Mouse (Mus musculus): ENCODE measurements around the gene Npm3. TPM values are rescaled to one million over a fixed set of nuclear protein-coding genes. Genes with fewer than 3 reads are reported as not detected.

Npm3 gene
- polyA plus RNA-seq, 1 experiment = 56.0 TPM

- 52% methylated on average over 16 of the region's 16 CpGs for WGBS
- no peak overlapping the region for H3K4me3 ChIP-seq (replicated peaks; ENCODE audit: control insufficient read depth, low read depth, low read length)
- no peak overlapping the region for H3K27ac ChIP-seq (ENCODE audit: control insufficient read depth, insufficient read depth, low read depth, low read length, poor library complexity)
- no peaks in the 10 kb centered on the region for H3K4me1 ChIP-seq (ENCODE audit: control insufficient read depth, insufficient read depth, low read length)
- TF ChIP-seq POLR2A (IDR thresholded peaks at IDR 0.05; ENCODE audit: borderline replicate concordance, control insufficient read depth, low read depth, low read length) (no peak), CTCF (IDR thresholded peaks at IDR 0.05; ENCODE audit: control insufficient read depth, insufficient read depth, low read length) (no peak)
Measured at GRCm38 (mm10) chr19:45717493-45718220, 31.7 kb downstream of the Npm3 start.

DNA sequence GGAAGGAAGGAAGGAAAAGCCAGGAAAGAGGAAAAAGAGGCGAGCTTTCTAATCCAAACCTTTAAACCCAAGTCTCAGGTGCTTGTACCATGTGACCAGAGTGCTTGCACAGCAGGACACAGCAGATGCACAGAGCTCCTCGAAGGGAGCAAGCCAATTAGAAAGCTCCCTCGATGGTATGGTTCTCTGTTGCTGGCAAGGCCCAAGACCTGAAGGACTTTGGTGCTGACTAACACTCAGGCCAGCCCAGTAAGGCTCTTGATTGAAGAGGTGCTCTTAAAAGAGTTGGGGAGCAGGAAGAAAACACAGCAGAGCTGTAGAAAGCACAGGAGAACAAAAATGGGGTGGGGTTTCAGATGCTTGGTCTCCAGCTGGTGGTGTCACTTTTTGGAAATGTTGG, 40.7 kb downstream of the Npm3 start:
- Histone ChIP-seq H3K4me1 (ENCODE audit: control insufficient read depth, insufficient read depth, low read length) (no peaks in the 10 kb centered on the region), H3K4me3 (replicated peaks; ENCODE audit: control insufficient read depth, low read depth, low read length) (no peak overlapping the region), H3K27ac (ENCODE audit: control insufficient read depth, insufficient read depth, low read depth, low read length, poor library complexity) (no peak overlapping the region)
- 69% methylated on average over 3 of the region's 3 CpGs for WGBS
- TF ChIP-seq POLR2A (IDR thresholded peaks at IDR 0.05; ENCODE audit: borderline replicate concordance, control insufficient read depth, low read depth, low read length) (no peak), CTCF (IDR thresholded peaks at IDR 0.05; ENCODE audit: control insufficient read depth, insufficient read depth, low read length) (no peak)

Other genes starting within 250 kb of the Npm3 start
- 2.1 and 5.2 TPM in 2 replicates for gene Poll, start 189.1 kb downstream of the Npm3 start, polyA plus RNA-seq (2011; ENCODE audit: insufficient read depth, insufficient read length, low replicate concordance, missing spikeins)
- gene Gm17018, start 189.0 kb downstream of the Npm3 start, polyA plus RNA-seq (2011; ENCODE audit: insufficient read depth, insufficient read length, low replicate concordance, missing spikeins) = 16.1 and 32.6 TPM in 2 replicates
- gene Fbxw4, start 89.3 kb downstream of the Npm3 start, polyA plus RNA-seq (2011; ENCODE audit: insufficient read depth, insufficient read length, low replicate concordance, missing spikeins) = 22.4 and 26.2 TPM in 2 replicates
- not detected in 2 replicates for gene Fgf8, start 6.7 kb downstream of the Npm3 start, polyA plus RNA-seq (2011; ENCODE audit: insufficient read depth, insufficient read length, low replicate concordance, missing spikeins)
- 51.4 and 80.8 TPM in 2 replicates for gene Mgea5, start 34.2 kb upstream of the Npm3 start, polyA plus RNA-seq (2011; ENCODE audit: insufficient read depth, insufficient read length, low replicate concordance, missing spikeins)
- 0.72 TPM in 1 of 2 replicates, not detected in the other for gene Kcnip2, start 66.5 kb upstream of the Npm3 start, polyA plus RNA-seq (2011; ENCODE audit: insufficient read depth, insufficient read length, low replicate concordance, missing spikeins)
- gene Armh3, start 248.9 kb upstream of the Npm3 start, polyA plus RNA-seq (2011; ENCODE audit: insufficient read depth, insufficient read length, low replicate concordance, missing spikeins) = 2.8 and 5.3 TPM in 2 replicates